Mouse (Mus musculus): ENCODE data around the gene Grin3a. TPM values are rescaled to one million over a fixed set of nuclear protein-coding genes. Genes with fewer than 3 reads are reported as not detected.

Grin3a gene
- polyA plus RNA-seq, 1 experiment = 11.9 TPM

GRCm38 (mm10) chr4:49676790-49677189 is 168.8 kb downstream of the Grin3a start:
- no peak overlapping the region for H3K27ac ChIP-seq (ENCODE audit: insufficient read depth, low read length)
- WGBS = 73% methylated on average over 7 of the region's 7 CpGs
- TF ChIP-seq POLR2A (IDR thresholded peaks at IDR 0.05; ENCODE audit: borderline replicate concordance, insufficient read depth, low read length) (no peak), CTCF (IDR thresholded peaks at IDR 0.05; ENCODE audit: borderline replicate concordance, insufficient read depth, low read depth, low read length) (no peak)
- H3K4me1 ChIP-seq (ENCODE audit: control insufficient read depth, insufficient read depth, low read length) = no peaks in the 10 kb centered on the region
- no peak overlapping the region for H3K4me3 ChIP-seq (replicated peaks; ENCODE audit: insufficient read depth, low read depth, low read length)
- no peaks in the 10 kb centered on the region for H3K27me3 ChIP-seq (ENCODE audit: control insufficient read depth, insufficient read depth, low read length)
- no peak for DNase-seq

DNA sequence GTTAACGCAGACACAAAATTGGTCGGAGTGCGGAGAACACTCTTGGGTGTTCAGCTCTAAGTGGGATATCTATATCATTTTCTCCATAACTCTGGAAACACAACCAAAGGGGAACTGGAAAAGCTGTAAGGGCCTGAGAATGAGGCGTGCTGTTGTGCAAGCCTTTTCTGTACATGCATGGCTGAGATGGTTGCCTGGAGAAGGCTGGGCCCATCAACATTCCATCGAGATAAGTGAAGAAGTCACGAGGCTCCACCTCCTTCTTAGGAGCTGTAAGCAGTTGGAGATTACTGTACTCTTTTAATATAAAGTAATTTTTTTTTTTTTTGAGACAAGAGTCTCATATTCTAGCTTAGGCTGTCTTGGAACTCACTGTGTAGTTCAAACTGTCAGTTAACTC is 169.5 kb downstream of the Grin3a start:
- 89% methylated on average over 6 of the region's 6 CpGs for WGBS
- TF ChIP-seq POLR2A (IDR thresholded peaks at IDR 0.05; ENCODE audit: borderline replicate concordance, insufficient read depth, low read length) (no peak), CTCF (IDR thresholded peaks at IDR 0.05; ENCODE audit: borderline replicate concordance, insufficient read depth, low read depth, low read length) (no peak)
- no peak overlapping the region for H3K4me3 ChIP-seq (replicated peaks; ENCODE audit: insufficient read depth, low read depth, low read length)
- H3K27ac ChIP-seq (ENCODE audit: insufficient read depth, low read length) = no peak overlapping the region
- DNase-seq = no peak
- H3K4me1 ChIP-seq (ENCODE audit: control insufficient read depth, insufficient read depth, low read length) = no peaks in the 10 kb centered on the region
- no peaks in the 10 kb centered on the region for H3K27me3 ChIP-seq (ENCODE audit: control insufficient read depth, insufficient read depth, low read length)

- no peak overlapping the region for H3K27ac ChIP-seq (ENCODE audit: insufficient read depth, low read length)
- no peak overlapping the region for H3K4me3 ChIP-seq (replicated peaks; ENCODE audit: insufficient read depth, low read depth, low read length)
- WGBS = 86% methylated on average over 5 of the region's 5 CpGs
- no peak for TF ChIP-seq POLR2A (IDR thresholded peaks at IDR 0.05; ENCODE audit: borderline replicate concordance, insufficient read depth, low read length)
- DNase-seq = no peak
- no peaks in the 10 kb centered on the region for H3K27me3 ChIP-seq (ENCODE audit: control insufficient read depth, insufficient read depth, low read length)
- H3K4me1 ChIP-seq (ENCODE audit: control insufficient read depth, insufficient read depth, low read length) = no peaks in the 10 kb centered on the region
Measured at GRCm38 (mm10) chr4:49664850-49665249, 180.7 kb downstream of the Grin3a start.

GRCm38 (mm10) chr4:49662231-49662630 is 183.3 kb downstream of the Grin3a start:
- 78% methylated on average over 4 of the region's 4 CpGs for WGBS
- TF ChIP-seq CTCF (IDR thresholded peaks at IDR 0.05; ENCODE audit: borderline replicate concordance, insufficient read depth, low read depth, low read length) = no peak
- no peak for TF ChIP-seq POLR2A (IDR thresholded peaks at IDR 0.05; ENCODE audit: borderline replicate concordance, insufficient read depth, low read length)
- H3K27ac ChIP-seq (ENCODE audit: insufficient read depth, low read length) = no peak overlapping the region
- no peak for DNase-seq
- no peaks in the 10 kb centered on the region for H3K4me1 ChIP-seq (ENCODE audit: control insufficient read depth, insufficient read depth, low read length)
- no peak overlapping the region for H3K4me3 ChIP-seq (replicated peaks; ENCODE audit: insufficient read depth, low read depth, low read length)
- no peaks in the 10 kb centered on the region for H3K27me3 ChIP-seq (ENCODE audit: control insufficient read depth, insufficient read depth, low read length)

DNA sequence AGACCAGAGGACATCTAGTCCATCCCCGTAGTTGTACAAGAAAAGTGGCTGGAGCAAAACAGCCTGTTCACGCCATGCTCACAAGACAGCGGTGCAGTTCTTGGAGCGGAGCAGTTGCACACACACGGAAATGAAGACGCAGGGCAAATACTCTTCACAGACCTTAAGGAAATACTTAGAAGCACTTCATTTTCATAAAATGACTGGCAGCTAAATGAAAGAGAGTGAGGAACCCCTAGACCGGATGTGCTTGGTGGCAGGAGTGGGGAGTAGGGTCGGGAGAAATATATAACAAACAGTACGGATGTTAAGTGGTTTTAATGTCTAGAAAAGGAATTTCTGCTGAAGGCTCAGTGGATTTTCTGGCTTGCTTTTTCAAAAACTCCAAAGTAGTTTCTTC is 183.9 kb downstream of the Grin3a start:
- H3K27me3 ChIP-seq (ENCODE audit: control insufficient read depth, insufficient read depth, low read length) = no peaks in the 10 kb centered on the region
- TF ChIP-seq CTCF (IDR thresholded peaks at IDR 0.05; ENCODE audit: borderline replicate concordance, insufficient read depth, low read depth, low read length) (no peak), POLR2A (IDR thresholded peaks at IDR 0.05; ENCODE audit: borderline replicate concordance, insufficient read depth, low read length) (no peak)
- no peak overlapping the region for H3K4me3 ChIP-seq (replicated peaks; ENCODE audit: insufficient read depth, low read depth, low read length)
- no peak for DNase-seq
- H3K27ac ChIP-seq (ENCODE audit: insufficient read depth, low read length) = no peak overlapping the region
- no peaks in the 10 kb centered on the region for H3K4me1 ChIP-seq (ENCODE audit: control insufficient read depth, insufficient read depth, low read length)
- 98% methylated on average over 9 of the region's 9 CpGs for WGBS

GRCm38 (mm10) chr4:49659421-49659820 is 186.1 kb downstream of the Grin3a start:
- Histone ChIP-seq H3K27ac (ENCODE audit: insufficient read depth, low read length) (no peak overlapping the region), H3K4me1 (ENCODE audit: control insufficient read depth, insufficient read depth, low read length) (no peaks in the 10 kb centered on the region), H3K27me3 (ENCODE audit: control insufficient read depth, insufficient read depth, low read length) (no peaks in the 10 kb centered on the region), H3K4me3 (replicated peaks; ENCODE audit: insufficient read depth, low read depth, low read length) (no peak overlapping the region)
- DNase-seq = no peak
- WGBS = 83% methylated on average over 1 of the region's 1 CpGs
- TF ChIP-seq CTCF (IDR thresholded peaks at IDR 0.05; ENCODE audit: borderline replicate concordance, insufficient read depth, low read depth, low read length) (no peak), POLR2A (IDR thresholded peaks at IDR 0.05; ENCODE audit: borderline replicate concordance, insufficient read depth, low read length) (no peak)

DNA sequence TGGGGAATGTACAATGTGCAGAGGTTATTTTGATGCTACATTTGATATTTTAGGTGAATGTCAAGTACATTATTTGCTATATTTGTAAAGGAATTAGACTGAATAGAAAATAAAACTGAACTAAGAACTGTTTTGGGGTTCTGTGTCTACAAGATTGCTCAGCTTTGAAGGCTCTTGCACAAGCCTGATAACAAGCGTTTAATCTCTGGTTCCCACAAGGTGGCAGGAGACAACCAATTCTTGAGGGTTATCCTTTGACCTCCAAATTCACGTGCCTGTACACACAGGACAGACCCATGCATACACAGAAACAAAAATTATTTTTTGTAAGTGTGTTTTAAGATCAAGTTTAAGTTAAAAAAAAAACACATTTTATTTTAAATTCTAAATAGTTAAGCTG is 205.6 kb downstream of the Grin3a start:
- no peak overlapping the region for H3K4me3 ChIP-seq (replicated peaks; ENCODE audit: insufficient read depth, low read depth, low read length)
- H3K27me3 ChIP-seq (ENCODE audit: control insufficient read depth, insufficient read depth, low read length) = no peaks in the 10 kb centered on the region
- H3K27ac ChIP-seq (ENCODE audit: insufficient read depth, low read length) = no peak overlapping the region
- H3K4me1 ChIP-seq (ENCODE audit: control insufficient read depth, insufficient read depth, low read length) = no peaks in the 10 kb centered on the region
- no peak for DNase-seq
- WGBS = 53% methylated on average over 2 of the region's 2 CpGs
- TF ChIP-seq CTCF (IDR thresholded peaks at IDR 0.05; ENCODE audit: borderline replicate concordance, insufficient read depth, low read depth, low read length) (no peak), POLR2A (IDR thresholded peaks at IDR 0.05; ENCODE audit: borderline replicate concordance, insufficient read depth, low read length) (no peak)

DNA sequence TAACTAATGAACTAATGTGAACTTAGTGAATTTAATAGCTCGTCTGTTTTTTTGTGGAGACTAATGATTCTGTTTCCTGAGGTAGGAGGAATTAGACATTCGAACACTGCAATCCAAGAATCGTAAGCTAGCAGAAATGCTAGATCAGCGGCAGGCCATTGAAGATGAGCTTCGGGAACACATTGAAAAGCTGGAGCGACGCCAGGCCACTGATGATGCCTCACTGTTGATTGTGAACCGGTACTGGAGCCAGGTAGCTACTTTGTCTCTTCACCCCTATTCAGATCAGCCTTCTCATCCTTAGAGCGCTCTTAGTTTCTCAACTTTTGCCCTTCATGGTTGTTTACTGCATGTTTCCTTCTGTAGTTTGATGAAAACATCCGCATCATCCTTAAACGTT is 207.7 kb downstream of the Grin3a start:
- no peak for DNase-seq
- no peak overlapping the region for H3K4me3 ChIP-seq (replicated peaks; ENCODE audit: insufficient read depth, low read depth, low read length)
- H3K27me3 ChIP-seq (ENCODE audit: control insufficient read depth, insufficient read depth, low read length) = no peaks in the 10 kb centered on the region
- no peak for TF ChIP-seq CTCF (IDR thresholded peaks at IDR 0.05; ENCODE audit: borderline replicate concordance, insufficient read depth, low read depth, low read length)
- TF ChIP-seq POLR2A (IDR thresholded peaks at IDR 0.05; ENCODE audit: borderline replicate concordance, insufficient read depth, low read length) = no peak
- peaks cover 4% of the 10 kb centered on the region for H3K4me1 ChIP-seq (ENCODE audit: control insufficient read depth, insufficient read depth, low read length)
- WGBS = 65% methylated on average over 11 of the region's 11 CpGs
- no peak overlapping the region for H3K27ac ChIP-seq (ENCODE audit: insufficient read depth, low read length)

All from cerebellum, adult 2 months (tissue).